Mouse (Mus musculus): ENCODE results near the gene 1810009J06Rik.
"Not testable (repeated sequence)": the region's sequence is repeated elsewhere in the genome, so short reads cannot be mapped to it uniquely, and the experiment has no call there.

Gene 1810009J06Rik

DNA sequence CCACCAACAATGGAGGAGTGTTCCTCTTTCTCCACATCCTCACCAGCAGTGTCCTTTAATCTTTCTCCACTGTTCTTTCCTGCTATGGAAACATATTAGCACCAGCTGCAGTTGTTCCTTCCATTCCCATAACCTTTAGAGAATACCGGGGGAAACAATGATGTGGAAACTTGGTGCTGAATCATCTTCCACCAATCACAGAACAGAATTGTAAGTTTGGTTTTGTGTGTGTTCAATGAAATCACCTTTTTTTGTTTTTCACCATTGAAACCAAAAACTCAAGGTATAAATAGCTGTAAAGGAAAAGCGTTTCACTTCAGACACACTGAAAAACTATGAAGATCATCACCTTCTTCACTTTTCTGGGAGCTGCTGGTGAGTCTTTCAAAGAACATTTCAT lies at the start of gene 1810009J06Rik:
1810009J06Rik (plus strand) TSS at position 301 of the 400 bp plus-strand sequence.
- DNase-seq (ENCODE audit: low spot score in 2 of 2) = not testable (repeated sequence)

DNA sequence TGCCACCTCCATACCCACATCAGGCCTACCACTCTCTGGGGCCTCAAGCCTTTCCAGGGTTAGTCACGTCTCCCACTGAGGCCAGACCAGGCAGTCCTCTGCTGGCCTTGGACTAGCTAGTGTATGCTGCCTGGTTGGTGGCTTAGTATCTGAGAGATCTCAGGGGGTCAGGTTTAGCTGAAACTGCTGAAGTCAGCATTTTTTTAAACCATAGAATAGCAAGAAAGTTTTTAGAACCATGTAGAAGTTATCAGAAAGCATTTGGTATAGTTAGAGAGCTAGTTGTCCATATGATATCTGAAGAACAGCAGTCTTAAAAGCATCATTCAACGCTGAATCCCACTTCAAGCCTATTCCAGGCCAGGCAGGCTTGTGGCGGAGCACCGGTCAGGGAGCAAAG lies 44.6 kb upstream of the 1810009J06Rik start:
- DNase-seq (ENCODE audit: low spot score in 2 of 2) = no peak

DNA sequence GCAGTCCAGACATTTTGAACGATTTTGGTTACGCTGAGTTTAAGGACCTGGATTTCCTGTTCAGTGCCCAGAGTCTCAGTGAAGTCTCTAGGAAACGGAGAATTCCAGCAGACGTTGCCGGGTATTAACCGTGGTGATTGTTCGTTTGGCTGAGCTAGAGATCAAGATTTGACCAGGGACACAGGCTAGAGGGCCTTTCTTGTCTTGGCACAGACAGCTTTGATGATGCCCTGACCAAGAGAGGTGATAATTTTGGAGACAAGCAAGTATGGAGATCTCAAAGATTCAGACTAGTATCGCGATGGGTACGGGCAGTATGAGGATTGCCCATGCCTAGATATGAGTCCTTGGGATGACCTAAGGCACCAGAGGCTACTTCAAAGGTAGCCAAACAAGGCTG lies 24.1 kb upstream of the 1810009J06Rik start, which contains the start of gene 1700074P13Rik:
1700074P13Rik (minus strand) TSS at position 101 of the 400 bp plus-strand sequence.
- no peak for DNase-seq (ENCODE audit: low spot score in 2 of 2)

DNA sequence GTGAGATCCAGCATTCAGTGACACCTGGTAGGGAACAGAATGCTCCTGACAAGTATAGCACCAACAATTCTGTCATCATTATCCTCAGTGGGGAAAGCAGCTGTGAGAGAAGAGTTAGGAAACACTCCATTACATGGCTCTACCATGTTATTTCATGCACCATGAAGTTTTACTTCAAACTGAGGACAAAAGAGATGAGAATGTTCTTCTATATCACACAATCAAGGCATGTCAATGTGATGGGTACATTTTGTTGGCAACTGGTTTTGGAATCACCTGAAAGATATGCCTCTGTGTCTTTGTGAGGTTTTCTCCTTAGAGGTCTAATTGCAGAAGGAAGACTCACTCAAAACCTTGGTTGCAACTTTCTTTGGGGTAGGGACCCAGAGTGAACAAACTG lies 12.8 kb upstream of the 1810009J06Rik start, which contains the start of gene Gm4744:
Gm4744 (minus strand) TSS at position 101 of the 400 bp plus-strand sequence.
- DNase-seq (ENCODE audit: low spot score in 2 of 2) = no peak

DNA sequence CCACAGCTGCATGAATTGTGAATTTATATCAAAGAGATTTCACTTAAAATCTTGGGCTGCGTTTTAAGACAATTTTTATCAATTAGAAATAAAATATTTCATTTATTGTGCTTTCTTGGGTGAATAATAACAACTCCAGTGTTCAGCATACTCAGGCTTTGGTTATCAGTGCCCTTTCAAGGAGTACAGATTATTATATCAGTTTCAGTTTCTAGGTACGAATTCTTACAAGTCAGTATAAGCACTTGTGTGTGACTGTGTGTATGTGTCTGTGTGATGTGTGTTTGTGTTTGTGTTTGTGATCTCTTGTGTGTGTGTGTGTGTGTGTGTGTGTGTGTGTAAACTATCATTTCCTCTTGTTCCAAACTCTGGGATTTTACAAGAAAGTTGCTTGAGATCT lies 10.8 kb upstream of the 1810009J06Rik start:
- DNase-seq (ENCODE audit: low spot score in 2 of 2) = no peak

DNA sequence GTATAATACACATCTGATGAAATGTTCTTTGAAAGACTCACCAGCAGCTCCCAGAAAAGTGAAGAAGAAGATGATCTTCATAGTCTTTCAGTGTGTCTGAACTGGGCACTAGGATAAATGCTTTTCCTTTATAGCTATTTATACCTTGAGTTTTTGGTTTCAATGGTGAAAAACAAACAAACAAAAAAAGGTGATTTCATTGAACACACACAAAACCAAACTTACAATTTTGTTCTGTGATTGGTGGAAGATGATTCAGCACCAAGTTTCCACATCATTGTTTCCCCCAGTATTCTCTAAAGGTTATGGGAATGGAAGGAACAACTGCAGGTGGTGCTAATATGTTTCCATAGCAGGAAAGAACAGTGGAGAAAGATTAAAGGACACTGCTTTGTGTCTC lies 34.8 kb downstream of the 1810009J06Rik start, which contains the start of gene Gm2663:
Gm2663 (minus strand) TSS at position 101 of the 400 bp plus-strand sequence.
- DNase-seq (ENCODE audit: low spot score in 2 of 2) = not testable (repeated sequence)

DNA sequence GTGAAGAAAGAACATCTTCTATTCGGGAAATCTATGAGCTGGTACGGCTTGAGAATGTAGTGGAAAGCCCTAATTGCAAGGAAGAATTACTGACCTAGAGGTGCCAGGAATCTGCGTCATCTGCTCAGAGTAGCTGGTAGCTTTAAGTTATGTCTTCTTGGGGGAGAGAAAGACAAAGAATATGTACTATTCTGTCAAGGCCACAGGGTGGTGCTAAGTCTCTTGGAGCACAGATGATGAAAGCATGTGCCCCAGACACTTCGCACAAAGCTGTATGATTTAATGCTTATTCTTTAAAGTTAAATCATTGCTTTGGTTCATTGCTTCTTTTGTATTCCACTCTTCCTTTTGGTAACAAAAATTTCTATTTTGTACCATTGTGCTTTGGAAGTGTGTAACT lies 50.5 kb downstream of the 1810009J06Rik start:
- no peak for DNase-seq (ENCODE audit: low spot score in 2 of 2)

All from left cerebral cortex, adult 9 months (tissue).